Mouse (Mus musculus) neural tube, embryonic 11.5 days (tissue): ENCODE measurements around the gene Cpt2. TPM values are rescaled to one million over a fixed set of nuclear protein-coding genes. Genes with fewer than 3 reads are reported as not detected.
A peak's percentile ranks its signal among the peaks of the same experiment; 100 is the strongest.

Experiments
- ATAC-seq: fragments of 200-750 bp; cut with Nextera tagmentation; 2 replicates; pipeline ENCODE4 v1.8.0; 2017; ENCODE audit warnings: moderate number of reproducible peaks, mild to moderate bottlenecking, moderate TSS enrichment, moderate library complexity; ENCODE audit not compliant: insufficient read depth, low FRiP score, low TSS enrichment
- DNase-seq: peaks from one replicate; pipeline ENCODE4 v3.0.0-alpha.2; 2015; ENCODE audit warnings: low spot score
- H3K27ac ChIP-seq: fragments of 300-500 bp; sonication (generic); 2 replicates; pipeline ENCODE4 v1.5.1; 2014; ENCODE audit warnings: low read depth, mild to moderate bottlenecking, low read length
- H3K27me3 ChIP-seq: fragments of 300-500 bp; sonication (generic); 2 replicates; pipeline ENCODE4 v1.6.1; 2014; ENCODE audit warnings: mild to moderate bottlenecking, low read length, mixed read lengths; ENCODE audit not compliant: control insufficient read depth, insufficient read depth
- H3K36me3 ChIP-seq: fragments of 300-500 bp; sonication (generic); 2 replicates; pipeline ENCODE4 v1.6.1; 2014; ENCODE audit warnings: mild to moderate bottlenecking, low read length, moderate library complexity, mixed read lengths; ENCODE audit not compliant: control insufficient read depth, insufficient read depth
- H3K4me1 ChIP-seq: fragments of 300-500 bp; sonication (generic); 2 replicates; pipeline ENCODE4 v1.6.1; 2014; ENCODE audit warnings: low read length, mixed read lengths; ENCODE audit not compliant: control insufficient read depth, insufficient read depth
- H3K4me2 ChIP-seq: fragments of 300-500 bp; sonication (generic); 2 replicates; pipeline ENCODE4 v1.6.1; 2014; ENCODE audit warnings: low read depth, mild to moderate bottlenecking, moderate library complexity
- H3K4me3 ChIP-seq: fragments of 300-500 bp; sonication (generic); 2 replicates; pipeline ENCODE4 v1.5.1; 2014; ENCODE audit warnings: low read depth, low read length
- H3K9ac ChIP-seq: fragments of 300-500 bp; sonication (generic); 2 replicates; pipeline ENCODE4 v1.6.1; 2014; ENCODE audit warnings: mild to moderate bottlenecking, low read length
- H3K9me3 ChIP-seq: fragments of 300-500 bp; sonication (generic); 2 replicates; pipeline ENCODE4 v1.6.1; 2016; ENCODE audit warnings: low read length; ENCODE audit not compliant: control insufficient read depth
- WGBS: fragments of 180-500 bp; shearing (Covaris S2); extraction: QIAGEN DNeasy Blood & Tissue Kit; methylation state at CpG from one replicate; pipeline ENCODE4 v1.1.7; 2014; 5-methylcytosine and 5-hydroxymethylcytosine counted together
- polyA plus RNA-seq: library from polyadenylated mRNA; unstranded; fragments of >200 nt; fragmentation: Nextera tagmentation; extraction: Ambion mirVana; gene quantifications from 2 replicates; pipeline ENCODE4 v1.2.1, GENCODE M21; 2014

Cpt2 gene
- polyA plus RNA-seq, 1 experiment from 2014 or later = 34.8 TPM

DNA sequence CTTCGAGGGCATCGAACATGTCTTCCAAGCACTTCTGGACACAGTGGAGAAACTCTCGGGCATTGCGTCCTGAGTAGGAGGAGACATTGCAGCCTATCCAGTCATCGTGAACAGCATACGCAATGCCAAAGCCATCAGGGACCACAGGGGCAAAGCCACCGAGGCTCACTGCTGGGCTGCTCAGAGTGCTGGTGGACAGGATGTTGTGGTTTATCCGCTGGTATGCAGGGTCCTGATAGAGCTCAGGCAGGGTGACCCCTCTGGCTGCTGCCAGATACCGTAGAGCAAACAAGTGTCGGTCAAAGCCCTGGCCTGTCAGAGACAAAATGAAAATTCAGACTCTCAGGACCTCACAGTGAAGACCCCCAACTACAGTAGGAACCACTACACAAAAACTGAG lies 19.2 kb downstream of the Cpt2 start:
- Histone ChIP-seq H3K4me1 (no peaks in the 10 kb centered on the region), H3K36me3 (peaks cover 4% of the 10 kb centered on the region), H3K27me3 (no peaks in the 10 kb centered on the region), H3K9me3 (no peaks in the 10 kb centered on the region), H3K4me2 (no peak overlapping the region), H3K27ac (no peak overlapping the region), H3K4me3 (no peak overlapping the region), H3K9ac (no peak overlapping the region)
- WGBS = 93% methylated on average over 10 of the region's 10 CpGs
- ATAC-seq (no peak), DNase-seq (no peak)

DNA sequence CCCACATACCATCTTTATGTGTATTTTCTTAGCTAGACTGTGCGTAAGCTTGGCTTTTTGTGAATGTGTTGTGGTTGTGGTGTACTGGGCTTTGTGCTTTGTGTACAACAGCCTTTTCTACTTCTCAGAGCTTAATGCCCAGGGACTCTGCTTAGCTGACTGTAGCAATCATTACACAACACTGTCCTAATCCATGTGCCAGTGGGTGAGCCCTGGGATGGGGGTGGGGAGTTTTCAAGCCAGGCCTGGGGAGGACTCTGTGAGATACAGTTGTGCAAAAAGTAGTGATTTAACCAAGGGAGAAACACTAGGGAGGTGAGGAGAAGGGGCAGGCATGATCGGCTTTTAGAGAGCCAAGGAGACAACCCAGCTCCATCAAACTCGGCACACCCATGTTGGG lies 23.2 kb downstream of the Cpt2 start:
- H3K4me3 ChIP-seq = no peak overlapping the region

DNA sequence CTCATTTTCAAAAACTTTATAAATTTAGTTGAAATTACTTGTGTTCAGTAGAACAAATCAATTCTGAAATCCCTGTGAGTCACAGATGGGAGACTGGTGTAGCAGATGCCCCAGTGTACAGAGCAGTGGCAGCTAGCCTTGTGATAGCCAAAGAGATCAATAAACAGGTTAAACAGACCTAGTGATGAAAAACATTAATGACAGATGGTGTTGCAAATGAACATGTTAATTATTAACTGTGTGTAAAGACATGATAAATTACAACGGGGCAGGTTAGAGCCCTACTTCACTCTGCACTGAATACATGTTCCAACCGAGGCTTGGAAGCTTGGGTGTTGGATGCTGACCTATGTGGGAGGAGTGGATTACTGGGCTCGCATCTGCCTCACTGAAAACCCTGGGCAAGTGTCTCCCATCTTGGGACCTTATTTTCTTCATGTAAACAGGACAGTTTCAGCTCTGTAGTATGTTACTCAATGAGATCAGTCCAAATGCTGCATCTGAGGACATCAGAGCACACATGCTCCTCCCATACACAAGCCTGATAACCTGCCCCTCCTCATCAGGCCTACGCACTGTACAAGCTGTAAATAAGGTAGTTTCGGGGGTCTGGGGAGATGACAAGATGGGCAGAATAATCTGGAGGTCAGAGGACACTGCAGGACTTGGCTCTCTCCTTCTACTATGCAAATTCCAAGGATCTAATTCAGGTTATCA lies 24.0 kb downstream of the Cpt2 start:
- Histone ChIP-seq H3K4me2 (no peak overlapping the region), H3K36me3 (peaks cover 5% of the 10 kb centered on the region)

More for the DNA sequence above, 23.2 kb downstream of the Cpt2 start:
- H3K9ac ChIP-seq = no peak overlapping the region
- DNase-seq (no peak), ATAC-seq (no peak)
- H3K27me3 ChIP-seq = no peaks in the 10 kb centered on the region
- H3K4me2 ChIP-seq = no peak overlapping the region
- no peaks in the 10 kb centered on the region for H3K9me3 ChIP-seq
- H3K4me1 ChIP-seq = no peaks in the 10 kb centered on the region
- H3K36me3 ChIP-seq = peaks cover 7% of the 10 kb centered on the region
- H3K27ac ChIP-seq = no peak overlapping the region
- 91% methylated on average over 3 of the region's 3 CpGs for WGBS

DNA sequence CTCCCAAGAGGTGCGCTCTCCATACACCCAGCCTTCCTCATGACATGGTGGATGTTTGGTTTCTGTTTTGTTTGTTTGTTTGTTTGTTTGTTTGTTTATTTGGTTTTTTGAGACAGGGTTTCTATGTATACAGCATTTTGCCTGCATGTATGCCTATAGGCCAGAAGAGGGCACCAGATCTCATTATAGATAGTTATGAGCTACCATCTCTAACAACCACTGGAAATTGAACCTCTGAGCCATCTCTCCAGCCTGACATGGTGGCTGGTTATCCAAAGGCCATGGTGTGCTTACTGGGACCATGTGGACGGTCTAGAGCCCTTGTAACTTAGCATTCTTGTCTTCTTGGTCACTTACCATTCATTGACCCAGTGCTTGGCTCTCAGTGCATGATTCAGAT lies 30.7 kb downstream of the Cpt2 start:
- Histone ChIP-seq H3K4me2 (no peak overlapping the region), H3K36me3 (peaks cover 7% of the 10 kb centered on the region), H3K4me3 (no peak overlapping the region), H3K9ac (no peak overlapping the region), H3K27ac (no peak overlapping the region), H3K9me3 (no peaks in the 10 kb centered on the region), H3K27me3 (no peaks in the 10 kb centered on the region), H3K4me1 (peaks cover 4% of the 10 kb centered on the region; the same call in 1 of the 2 replicates)
- ATAC-seq (no peak), DNase-seq (no peak)
- WGBS = 90% methylated on average over 2 of the region's 2 CpGs

More for the DNA sequence above, 24.0 kb downstream of the Cpt2 start:
- H3K4me1 ChIP-seq = no peaks in the 10 kb centered on the region
- H3K4me3 ChIP-seq = no peak overlapping the region
- H3K9me3 ChIP-seq = no peaks in the 10 kb centered on the region
- no peak for ATAC-seq
- no peaks in the 10 kb centered on the region for H3K27me3 ChIP-seq
- H3K27ac ChIP-seq = no peak overlapping the region
- no peak for DNase-seq
- no peak overlapping the region for H3K9ac ChIP-seq
- WGBS = 82% methylated on average over 5 of the region's 5 CpGs

DNA sequence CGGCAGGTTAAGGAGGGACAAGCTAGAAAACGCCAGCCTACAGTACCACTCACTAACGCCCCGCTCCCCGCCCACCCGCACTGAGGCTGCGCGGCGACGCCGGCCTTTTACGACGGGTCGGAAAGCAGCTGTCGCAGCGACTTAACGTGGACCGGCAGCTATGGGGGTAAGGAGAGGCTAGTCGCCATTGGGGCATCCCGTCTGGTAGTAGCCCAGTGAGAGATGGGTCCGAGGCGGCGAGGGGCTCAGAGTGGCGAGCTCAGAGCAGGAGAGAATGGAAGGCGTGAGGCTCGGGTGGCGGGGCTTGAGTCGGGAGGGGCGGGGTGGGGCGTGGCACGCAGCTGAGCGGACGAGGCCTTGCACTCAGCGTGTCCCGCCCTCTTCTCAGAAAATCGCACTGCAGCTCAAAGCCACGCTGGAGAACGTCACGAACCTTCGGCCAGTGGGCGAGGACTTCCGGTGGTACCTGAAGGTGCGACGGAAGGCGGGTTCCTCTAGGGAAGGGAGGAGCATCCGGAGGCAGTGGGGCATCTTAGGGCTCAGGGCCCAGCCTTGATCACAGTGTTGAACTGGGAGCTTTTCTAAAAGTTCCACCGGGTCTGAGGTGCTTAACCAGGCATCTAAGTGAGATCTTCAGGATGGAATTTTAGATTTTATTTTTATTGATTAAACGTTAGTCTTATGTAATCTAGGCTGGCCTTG lies 33.5 kb downstream of the Cpt2 start, which contains the start of gene 0610037L13Rik:
TSS of gene 0610037L13Rik (plus strand) at position 83 of the 702 bp plus-strand sequence.
- WGBS = under 1% methylated on average over 44 of the region's 48 CpGs
- H3K9me3 ChIP-seq = no peaks in the 10 kb centered on the region
- H3K27me3 ChIP-seq = no peaks in the 10 kb centered on the region
- H3K36me3 ChIP-seq = peaks cover 6% of the 10 kb centered on the region
- peak within 1 kb of the TSS; percentile 85 for H3K4me2 ChIP-seq
- peak within 1 kb of the TSS; percentile 56 for H3K4me3 ChIP-seq
- ATAC-seq (peak; percentile 94), DNase-seq (peak; percentile 94)
- peak within 1 kb of the TSS; percentile 78 for H3K27ac ChIP-seq
- H3K9ac ChIP-seq = peak within 1 kb of the TSS; percentile 69
- H3K4me1 ChIP-seq = peaks cover 4% of the 10 kb centered on the region; the same call in 1 of the 2 replicates

DNA sequence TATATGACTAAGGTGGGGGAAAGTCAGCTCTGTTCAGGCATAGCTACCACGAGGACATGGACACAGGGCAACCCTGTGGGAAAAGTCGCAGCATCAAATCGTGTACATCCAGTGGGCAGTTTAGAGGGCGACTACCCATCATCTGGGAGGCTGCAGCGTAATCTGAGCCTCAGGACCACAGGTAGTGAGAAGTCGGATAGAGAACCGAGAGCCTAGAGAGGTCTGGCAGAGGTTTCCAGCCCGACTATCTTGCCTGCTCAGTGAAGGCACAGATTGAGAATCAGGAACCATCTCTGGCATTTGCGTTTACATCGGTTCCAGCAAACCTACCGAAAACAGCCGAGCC lies 34.1 kb downstream of the Cpt2 start:
- 2% methylated on average over 12 of the region's 12 CpGs for WGBS
- peak overlapping the region; percentile 56 for H3K4me3 ChIP-seq
- DNase-seq (no peak), ATAC-seq (peak; percentile 7; the same call in 1 of the 2 replicates)
- H3K36me3 ChIP-seq = peaks cover 8% of the 10 kb centered on the region
- no peaks in the 10 kb centered on the region for H3K27me3 ChIP-seq
- peaks cover 4% of the 10 kb centered on the region; the same call in 1 of the 2 replicates for H3K4me1 ChIP-seq
- peak overlapping the region; percentile 85 for H3K4me2 ChIP-seq
- no peaks in the 10 kb centered on the region for H3K9me3 ChIP-seq
- peak overlapping the region; percentile 69 for H3K9ac ChIP-seq
- H3K27ac ChIP-seq = peak overlapping the region; percentile 78; the same call in 1 of the 2 replicates

DNA sequence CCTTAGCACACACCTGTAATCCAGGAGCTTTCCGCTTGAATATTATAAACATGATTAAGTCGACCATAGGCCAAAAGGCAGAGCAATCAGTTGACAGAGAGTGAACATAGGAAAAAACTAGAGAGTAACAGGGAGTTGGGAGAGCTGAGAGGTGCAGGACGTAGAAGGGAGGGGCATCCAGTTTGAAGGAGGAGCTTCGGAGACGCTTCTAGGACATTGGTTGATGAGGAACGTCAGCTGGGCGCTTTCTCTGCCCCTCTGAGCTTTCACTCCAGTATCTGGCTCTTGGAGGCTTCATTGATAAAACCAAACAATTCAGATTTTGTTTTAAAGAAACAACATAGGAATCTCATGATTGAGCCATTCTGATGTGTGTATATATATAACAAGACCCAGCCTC lies 37.0 kb downstream of the Cpt2 start:
- Histone ChIP-seq H3K36me3 (peaks cover 10% of the 10 kb centered on the region), H3K9me3 (no peaks in the 10 kb centered on the region), H3K4me1 (peaks cover 4% of the 10 kb centered on the region; the same call in 1 of the 2 replicates), H3K27me3 (no peaks in the 10 kb centered on the region), H3K4me3 (no peak overlapping the region), H3K27ac (no peak overlapping the region), H3K9ac (no peak overlapping the region), H3K4me2 (no peak overlapping the region)
- no peak for DNase-seq
- ATAC-seq = no peak
- 83% methylated on average over 7 of the region's 7 CpGs for WGBS

DNA sequence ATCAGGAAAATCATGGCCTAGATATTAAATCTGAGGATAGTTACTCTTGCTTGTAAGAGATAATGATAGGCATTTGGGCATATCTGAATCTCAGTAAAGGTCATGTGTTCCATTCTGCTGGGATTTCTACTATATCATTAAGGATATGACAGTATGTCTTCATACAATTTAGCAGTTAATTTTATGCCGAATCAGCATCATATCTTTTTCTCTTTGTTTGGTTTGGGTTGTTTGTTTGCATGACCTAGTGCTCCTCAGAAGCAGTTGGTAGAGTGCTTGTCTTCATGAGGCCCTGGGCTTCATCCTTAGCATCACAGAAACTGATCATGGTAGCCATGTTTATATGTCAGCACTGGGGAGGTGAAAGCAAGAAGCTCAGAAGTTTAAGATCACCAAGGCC lies 41.8 kb downstream of the Cpt2 start:
- Histone ChIP-seq H3K9ac (no peak overlapping the region), H3K36me3 (peaks cover 10% of the 10 kb centered on the region), H3K4me3 (no peak overlapping the region), H3K4me2 (no peak overlapping the region), H3K27ac (no peak overlapping the region), H3K4me1 (0 out of 2 replicates have a peak, but pooled peaks cover 4% of the 10 kb centered on the region), H3K27me3 (no peaks in the 10 kb centered on the region), H3K9me3 (no peaks in the 10 kb centered on the region)
- WGBS = 92% methylated on average over 1 of the region's 1 CpGs
- DNase-seq (no peak), ATAC-seq (no peak)
